Mouse (Mus musculus) natural killer cell, adult 2 months (primary cell): ENCODE data around the gene Nfib.

ENCODE experiments used
- DNase-seq, 2 experiments: peaks; one replicate each; pipeline ENCODE4 v3.0.0; 2022; ENCODE audit warnings: low spot score in 2 of 2

Gene Nfib

GRCm38 (mm10) chr4:82499238-82499637 lies 206.3 kb downstream of the Nfib start:
- no peak for DNase-seq

- DNase-seq = no peak
Observed at GRCm38 (mm10) chr4:82497671-82498631, 207.6 kb downstream of the Nfib start.

GRCm38 (mm10) chr4:82497141-82497566 lies 208.4 kb downstream of the Nfib start:
- no peak for DNase-seq

GRCm38 (mm10) chr4:82496383-82496782 lies 209.2 kb downstream of the Nfib start:
- no peak for DNase-seq

GRCm38 (mm10) chr4:82495605-82496004 lies 209.9 kb downstream of the Nfib start:
- DNase-seq = no peak

GRCm38 (mm10) chr4:82494829-82495228 lies 210.7 kb downstream of the Nfib start:
- DNase-seq = no peak

GRCm38 (mm10) chr4:82494424-82494823 lies 211.1 kb downstream of the Nfib start:
- DNase-seq = no peak

GRCm38 (mm10) chr4:82493865-82494264 lies 211.7 kb downstream of the Nfib start:
- no peak for DNase-seq

- no peak for DNase-seq
Observed at GRCm38 (mm10) chr4:82493363-82493762, 212.2 kb downstream of the Nfib start.

- no peak for DNase-seq
Observed at GRCm38 (mm10) chr4:82492737-82493136, 212.8 kb downstream of the Nfib start.

- DNase-seq = no peak
Observed at GRCm38 (mm10) chr4:82489939-82490338, 215.6 kb downstream of the Nfib start.

- DNase-seq = no peak
Observed at GRCm38 (mm10) chr4:82485910-82486309, 219.6 kb downstream of the Nfib start.

GRCm38 (mm10) chr4:82483871-82484270 lies 221.7 kb downstream of the Nfib start:
- DNase-seq = no peak

GRCm38 (mm10) chr4:82483298-82483697 lies 222.3 kb downstream of the Nfib start:
- DNase-seq = no peak

GRCm38 (mm10) chr4:82480635-82481034 lies 224.9 kb downstream of the Nfib start:
- DNase-seq = no peak

GRCm38 (mm10) chr4:82479394-82479793 lies 226.2 kb downstream of the Nfib start:
- no peak for DNase-seq

- DNase-seq = no peak
Observed at GRCm38 (mm10) chr4:82477742-82478141, 227.8 kb downstream of the Nfib start.

- no peak for DNase-seq
Observed at GRCm38 (mm10) chr4:82476411-82476810, 229.1 kb downstream of the Nfib start.

- DNase-seq = no peak
Observed at GRCm38 (mm10) chr4:82474334-82474733, 231.2 kb downstream of the Nfib start.

- no peak for DNase-seq
Observed at GRCm38 (mm10) chr4:82470938-82471320, 234.6 kb downstream of the Nfib start.

- no peak for DNase-seq
Observed at GRCm38 (mm10) chr4:82470212-82470937, 235.2 kb downstream of the Nfib start.

GRCm38 (mm10) chr4:82468944-82469343 lies 236.6 kb downstream of the Nfib start:
- no peak for DNase-seq

- DNase-seq = no peak
Observed at GRCm38 (mm10) chr4:82466717-82467116, 238.8 kb downstream of the Nfib start.
